Mouse (Mus musculus) intestine, postnatal 0 days (tissue): ENCODE data around the gene Rgmb. TPM values are rescaled to one million over a fixed set of nuclear protein-coding genes. Genes with fewer than 3 reads are reported as not detected.
A peak's percentile ranks its signal among the peaks of the same experiment; 100 is the strongest.

Experiments
- ATAC-seq: fragments of 200-750 bp; cut with Nextera tagmentation; 2 replicates; pipeline ENCODE4 v1.8.0; 2017; ENCODE audit warnings: mild to moderate bottlenecking, moderate TSS enrichment, moderate library complexity
- H3K27ac ChIP-seq: fragments of 300-500 bp; sonication (generic); 2 replicates; pipeline ENCODE4 v1.5.1; 2014; ENCODE audit warnings: mild to moderate bottlenecking, low read depth, low read length, moderate library complexity
- H3K27me3 ChIP-seq: fragments of 300-500 bp; sonication (generic); replicated peaks from 2 replicates; pipeline ENCODE4 v1.6.1; 2014; ENCODE audit warnings: low read length, mixed read lengths; ENCODE audit not compliant: control insufficient read depth, insufficient read depth
- H3K36me3 ChIP-seq: fragments of 300-500 bp; sonication (generic); 2 replicates; pipeline ENCODE4 v1.6.1; 2014; ENCODE audit warnings: mild to moderate bottlenecking, moderate library complexity; ENCODE audit not compliant: control insufficient read depth, insufficient read depth
- H3K4me1 ChIP-seq: fragments of 300-500 bp; sonication (generic); replicated peaks from 2 replicates; pipeline ENCODE4 v1.6.1; 2014; ENCODE audit warnings: antibody characterized with exemption, low read length, mixed read lengths; ENCODE audit not compliant: control insufficient read depth, insufficient read depth
- H3K4me2 ChIP-seq: fragments of 300-500 bp; sonication (generic); replicated peaks from 2 replicates; pipeline ENCODE4 v1.6.1; 2014; ENCODE audit warnings: low read depth, mild to moderate bottlenecking, moderate library complexity
- H3K4me3 ChIP-seq: fragments of 300-500 bp; sonication (generic); 2 replicates; pipeline ENCODE4 v1.5.1; 2014; ENCODE audit warnings: low read depth, low read length
- H3K9ac ChIP-seq: fragments of 300-500 bp; sonication (generic); 2 replicates; pipeline ENCODE4 v1.6.1; 2014; ENCODE audit warnings: mild to moderate bottlenecking, low read depth, low read length
- H3K9me3 ChIP-seq: fragments of 300-500 bp; sonication (generic); 2 replicates; pipeline ENCODE4 v1.6.1; 2016; ENCODE audit warnings: mixed run types; ENCODE audit not compliant: control insufficient read depth
- CTCF ChIP-seq: sonication (generic); IDR thresholded peaks from 2 replicates; pipeline ENCODE4 v1.5.1; 2016; ENCODE audit warnings: low read depth, mild to moderate bottlenecking, control low read depth, antibody characterized with exemption, moderate library complexity
- WGBS: fragments of 180-500 bp; shearing (Covaris S2); extraction: QIAGEN DNeasy Blood & Tissue Kit; methylation state at CpG from one replicate; pipeline ENCODE4 v1.1.7; 2014; 5-methylcytosine and 5-hydroxymethylcytosine counted together
- polyA plus RNA-seq: library from polyadenylated mRNA; unstranded; fragments of >200 nt; fragmentation: Nextera tagmentation; extraction: Ambion mirVana; gene quantifications from 2 replicates; pipeline ENCODE4 v1.2.1, GENCODE M21; 2015

Gene Rgmb
- polyA plus RNA-seq, result 27.7 and 33.8 TPM in 2 replicates

- Histone ChIP-seq H3K4me2 (peak within 1 kb of the TSS; percentile 96), H3K36me3 (no peaks in the 10 kb centered on the region), H3K4me1 (no peaks in the 10 kb centered on the region; the same call in 1 of the 2 replicates), H3K27me3 (no peaks in the 10 kb centered on the region), H3K9me3 (no peaks in the 10 kb centered on the region), H3K27ac (peak within 1 kb of the TSS; percentile 74), H3K4me3 (peak within 1 kb of the TSS; percentile 61), H3K9ac (peak within 1 kb of the TSS; percentile 58)
- ATAC-seq, result 0 out of 2 replicates have a peak, but pooled peaks have one; percentile 6
- 2% methylated on average over 48 of the region's 55 CpGs for WGBS
- peak; percentile 38; the same call in 1 of the 2 replicates for TF ChIP-seq CTCF
Observed at GRCm38 (mm10) chr17:15830766-15831644, at the start of gene Rgmb. Rgmb (minus strand) TSS chr17:15831039.

- H3K27me3 ChIP-seq, result no peaks in the 10 kb centered on the region
- H3K9ac ChIP-seq, result no peak overlapping the region
- TF ChIP-seq CTCF, result no peak
- H3K4me3 ChIP-seq, result no peak overlapping the region
- no peak for ATAC-seq
- H3K4me2 ChIP-seq, result no peak overlapping the region
- H3K9me3 ChIP-seq, result no peaks in the 10 kb centered on the region
- 76% methylated on average over 6 of the region's 6 CpGs for WGBS
- H3K4me1 ChIP-seq, result no peaks in the 10 kb centered on the region
- H3K27ac ChIP-seq, result no peak overlapping the region
- H3K36me3 ChIP-seq, result no peaks in the 10 kb centered on the region
Observed at GRCm38 (mm10) chr17:15874765-15875164, 43.9 kb upstream of the Rgmb start.

GRCm38 (mm10) chr17:15872093-15872492 is 41.3 kb upstream of the Rgmb start:
- H3K27ac ChIP-seq, result no peak overlapping the region
- no peak overlapping the region for H3K4me2 ChIP-seq
- H3K4me3 ChIP-seq, result no peak overlapping the region
- no peaks in the 10 kb centered on the region for H3K4me1 ChIP-seq
- H3K27me3 ChIP-seq, result no peaks in the 10 kb centered on the region
- no peak for ATAC-seq
- no peaks in the 10 kb centered on the region for H3K9me3 ChIP-seq
- no peaks in the 10 kb centered on the region for H3K36me3 ChIP-seq
- H3K9ac ChIP-seq, result no peak overlapping the region
- no peak for TF ChIP-seq CTCF

- no peak for ATAC-seq
- WGBS, result 78% methylated on average over 1 of the region's 1 CpGs
- no peak overlapping the region for H3K9ac ChIP-seq
- H3K36me3 ChIP-seq, result no peaks in the 10 kb centered on the region
- H3K27me3 ChIP-seq, result no peaks in the 10 kb centered on the region
- H3K4me2 ChIP-seq, result no peak overlapping the region
- no peak for TF ChIP-seq CTCF
- H3K4me3 ChIP-seq, result no peak overlapping the region
- no peaks in the 10 kb centered on the region for H3K9me3 ChIP-seq
- no peaks in the 10 kb centered on the region for H3K4me1 ChIP-seq
- H3K27ac ChIP-seq, result no peak overlapping the region
Observed at GRCm38 (mm10) chr17:15865249-15865648, 34.4 kb upstream of the Rgmb start.

GRCm38 (mm10) chr17:15862355-15862754 is 31.5 kb upstream of the Rgmb start:
- Histone ChIP-seq H3K4me3 (no peak overlapping the region), H3K4me1 (no peaks in the 10 kb centered on the region), H3K9ac (no peak overlapping the region), H3K27me3 (no peaks in the 10 kb centered on the region), H3K4me2 (no peak overlapping the region), H3K27ac (no peak overlapping the region), H3K9me3 (no peaks in the 10 kb centered on the region), H3K36me3 (no peaks in the 10 kb centered on the region)
- no peak for ATAC-seq
- WGBS, result 66% methylated on average over 4 of the region's 4 CpGs
- TF ChIP-seq CTCF, result no peak

- Histone ChIP-seq H3K36me3 (no peaks in the 10 kb centered on the region), H3K4me3 (no peak overlapping the region), H3K9me3 (no peaks in the 10 kb centered on the region), H3K4me1 (no peaks in the 10 kb centered on the region), H3K27ac (no peak overlapping the region), H3K4me2 (no peak overlapping the region), H3K9ac (no peak overlapping the region), H3K27me3 (no peaks in the 10 kb centered on the region)
- no peak for TF ChIP-seq CTCF
- 79% methylated on average over 2 of the region's 2 CpGs for WGBS
- ATAC-seq, result no peak
Observed at GRCm38 (mm10) chr17:15853121-15853520, 22.3 kb upstream of the Rgmb start.
